In genomic region chr8:127666606-127667005, GRCm38 (mm10) we compare ENCODE assay signal across 15 mouse cellular contexts.
DNase-seq lines count a peak whose midpoint lies in the region; ATAC-seq and TF ChIP-seq lines count a peak whose summit lies in the region.
"Had no signal": no experiment of that assay in that cellular context is flagged by ENCODE, and none has a peak within 500 bp of the region (broad histone marks: within the 10 kb centered on the region; RNA-seq: fewer than 3 reads in every experiment).

No protein-coding gene starts in this region.

- H3K4me2 ChIP-seq in heart, embryonic 12.5 days: no peak overlapping the region
- no peak overlapping the region for H3K4me2 ChIP-seq in heart, postnatal 0 days (ENCODE audit: low read depth, low read length)
- no peak overlapping the region for H3K4me2 ChIP-seq in intestine, embryonic 16.5 days (ENCODE audit: low read depth, low read length)
- H3K4me2 ChIP-seq: embryonic facial prominence, embryonic 13.5 days; forebrain, embryonic 15.5 days; liver, embryonic 15.5 days had no signal

- H3K27ac ChIP-seq in heart, adult 2 months: no peak overlapping the region
- H3K27ac ChIP-seq in heart, embryonic 12.5 days (ENCODE audit: poor library complexity, severe bottlenecking): no peak overlapping the region
- H3K27ac ChIP-seq in heart, postnatal 0 days (ENCODE audit: low read depth): no peak overlapping the region
- H3K27ac ChIP-seq in layer of hippocampus, adult 2 months: no peak overlapping the region
- H3K27ac ChIP-seq in intestine, embryonic 16.5 days (ENCODE audit: low read length): no peak overlapping the region
- H3K27ac ChIP-seq: embryonic facial prominence, embryonic 13.5 days; forebrain, embryonic 15.5 days; liver, embryonic 15.5 days had no signal

- 35% methylated on average over 2 of the region's 2 CpGs for WGBS in heart, adult 2 months
- 53% methylated on average over 2 of the region's 2 CpGs for whole genome bisulfite sequencing in heart, embryonic 12.5 days
- WGBS in heart, postnatal 0 days: 58% methylated on average over 2 of the region's 2 CpGs
- WGBS in intestine, embryonic 16.5 days: 59% methylated on average over 2 of the region's 2 CpGs

- H3K9ac ChIP-seq in heart, adult 2 months (ENCODE audit: low read depth, low read length): no peak overlapping the region
- H3K9ac ChIP-seq in heart, embryonic 12.5 days: no peak overlapping the region
- H3K9ac ChIP-seq in heart, postnatal 0 days (replicated peaks; ENCODE audit: low read depth, low read length): no peak overlapping the region
- no peak overlapping the region for H3K9ac ChIP-seq in intestine, embryonic 16.5 days (ENCODE audit: low read depth, low read length)
- H3K9ac ChIP-seq: embryonic facial prominence, embryonic 13.5 days; forebrain, embryonic 15.5 days; liver, embryonic 15.5 days had no signal

- H3K4me3 ChIP-seq in heart, adult 2 months: no peak overlapping the region
- no peak overlapping the region for H3K4me3 ChIP-seq in heart, embryonic 12.5 days
- H3K4me3 ChIP-seq in heart, postnatal 0 days (ENCODE audit: low read depth, low read length): no peak overlapping the region
- no peak overlapping the region for H3K4me3 ChIP-seq in layer of hippocampus, adult 2 months
- H3K4me3 ChIP-seq in intestine, embryonic 16.5 days (ENCODE audit: low read length): no peak overlapping the region
- H3K4me3 ChIP-seq: embryonic facial prominence, embryonic 13.5 days; forebrain, embryonic 15.5 days; liver, embryonic 15.5 days had no signal

- H3K9me3 ChIP-seq in heart, embryonic 12.5 days (replicated peaks): no peaks in the 10 kb centered on the region
- no peaks in the 10 kb centered on the region for H3K9me3 ChIP-seq in heart, postnatal 0 days (replicated peaks; ENCODE audit: control insufficient read depth, low read length)
- no peaks in the 10 kb centered on the region for H3K9me3 ChIP-seq in intestine, embryonic 16.5 days (ENCODE audit: control insufficient read depth, low read length)
- H3K9me3 ChIP-seq: embryonic facial prominence, embryonic 13.5 days; forebrain, embryonic 15.5 days; liver, embryonic 15.5 days had no signal

- no peak for TF ChIP-seq POLR2A in heart, adult 2 months (IDR thresholded peaks at IDR 0.05; ENCODE audit: insufficient read depth, low read depth, low read length)

- H3K79me2 ChIP-seq in heart, adult 2 months (replicated peaks; ENCODE audit: control insufficient read depth, insufficient read depth, low read length): no peaks in the 10 kb centered on the region

- DNase-seq in heart, adult 2 months: peak; percentile 25 to 36
- DNase-seq in embryo, embryonic 11 days: peak; percentile 23
- DNase-seq in heart, postnatal 0 days (ENCODE audit: low spot score): peak; percentile 6
- peak; percentile 50 for DNase-seq in skeletal muscle tissue, adult 2 months (ENCODE audit: low read depth, low spot score)
- no peak for DNase-seq in layer of hippocampus, adult 2 months (ENCODE audit: low spot score in 2 of 2)
- DNase-seq: adrenal gland, postnatal 36 days; cerebellum, adult 11-12 months; retina, postnatal 1 day; thymus, postnatal 14 days had no signal

- no peak for TF ChIP-seq CTCF in heart, adult 2 months (IDR thresholded peaks at IDR 0.05)
- no peak for TF ChIP-seq CTCF in heart, postnatal 0 days (IDR thresholded peaks at IDR 0.05; ENCODE audit: low read depth)
- TF ChIP-seq CTCF in layer of hippocampus, adult 2 months (conservative IDR thresholded peaks at IDR 0.05): no peak

- intact Hi-C loops in heart, adult 2 months (cut with DNase I): no loop called here

- H3K36me3 ChIP-seq in heart, adult 2 months (ENCODE audit: control insufficient read depth, insufficient read depth, low read length): no peaks in the 10 kb centered on the region
- H3K36me3 ChIP-seq in heart, embryonic 12.5 days: no peaks in the 10 kb centered on the region
- H3K36me3 ChIP-seq in heart, postnatal 0 days (replicated peaks; ENCODE audit: control insufficient read depth, insufficient read depth, low read length): no peaks in the 10 kb centered on the region
- no peaks in the 10 kb centered on the region for H3K36me3 ChIP-seq in intestine, embryonic 16.5 days (ENCODE audit: control insufficient read depth, insufficient read depth, low read length)
- H3K36me3 ChIP-seq: embryonic facial prominence, embryonic 13.5 days; forebrain, embryonic 15.5 days; liver, embryonic 15.5 days had no signal

- peaks cover 1% of the 10 kb centered on the region; the same call in 1 of the 2 replicates for H3K4me1 ChIP-seq in heart, adult 2 months (ENCODE audit: control insufficient read depth, insufficient read depth, low read length)
- peaks cover 4% of the 10 kb centered on the region; the same call in 1 of the 2 replicates for H3K4me1 ChIP-seq in heart, embryonic 12.5 days (replicated peaks)
- no peaks in the 10 kb centered on the region for H3K4me1 ChIP-seq in heart, postnatal 0 days (ENCODE audit: control insufficient read depth, insufficient read depth)
- H3K4me1 ChIP-seq in intestine, embryonic 16.5 days (ENCODE audit: control insufficient read depth, insufficient read depth, low read length): no peaks in the 10 kb centered on the region
- H3K4me1 ChIP-seq: embryonic facial prominence, embryonic 13.5 days; forebrain, embryonic 15.5 days; liver, embryonic 15.5 days had no signal

- no peak for ATAC-seq in heart, embryonic 12.5 days (ENCODE audit: insufficient number of reproducible peaks, low FRiP score)
- peak; percentile 24; the same call in 1 of the 2 replicates for ATAC-seq in heart, postnatal 0 days (ENCODE audit: insufficient read depth, low read depth)
- ATAC-seq in intestine, embryonic 16.5 days: no peak
- ATAC-seq: forebrain, embryonic 15.5 days; inflammation-experienced regulatory T-cells, adult 6 months had no signal

- TF ChIP-seq EP300 in heart, adult 2 months (IDR thresholded peaks at IDR 0.05; ENCODE audit: insufficient read depth, low read depth, low read length): no peak
- TF ChIP-seq EP300 in heart, postnatal 0 days (IDR thresholded peaks at IDR 0.05; ENCODE audit: low read depth): no peak

- no peaks in the 10 kb centered on the region for H3K27me3 ChIP-seq in heart, adult 2 months (ENCODE audit: control insufficient read depth, insufficient read depth, low read length)
- no peaks in the 10 kb centered on the region for H3K27me3 ChIP-seq in heart, embryonic 12.5 days (replicated peaks)
- H3K27me3 ChIP-seq in heart, postnatal 0 days (ENCODE audit: control insufficient read depth, insufficient read depth, low read length): no peaks in the 10 kb centered on the region
- H3K27me3 ChIP-seq in intestine, embryonic 16.5 days (replicated peaks; ENCODE audit: control insufficient read depth, insufficient read depth, low read length): no peaks in the 10 kb centered on the region
- H3K27me3 ChIP-seq: embryonic facial prominence, embryonic 13.5 days; forebrain, embryonic 15.5 days; liver, embryonic 15.5 days had no signal

Comparison
In these comparisons a context has a peak if more than half of its experiments do, and no peak if none do; other contexts are left out.
1. DNase-seq: peak in heart, adult 2 months (2 of 2), embryo, embryonic 11 days (single experiment), heart, postnatal 0 days (single experiment) and skeletal muscle tissue, adult 2 months (single experiment); none in layer of hippocampus, adult 2 months (0 of 2).